Mouse (Mus musculus) effector memory CD4-positive, alpha-beta T cell, adult 7 months (primary cell): Measurements from ENCODE around the gene Baiap3. TPM values are rescaled to one million over a fixed set of nuclear protein-coding genes. Genes with fewer than 3 reads are reported as not detected.

ENCODE experiments used
- polyA plus RNA-seq: library from polyadenylated mRNA; unstranded; fragments of 100-300 nt; shearing (Covaris generic); gene quantifications from one replicate; pipeline ENCODE4 v1.2.1, GENCODE M21; 2017

The Baiap3 gene
- 230 TPM for polyA plus RNA-seq

GRCm38 (mm10) chr17:25256140-25256754 is at the start of gene Baiap3:
Gene Baiap3 (minus strand): TSS chr17:25256364.

DNA sequence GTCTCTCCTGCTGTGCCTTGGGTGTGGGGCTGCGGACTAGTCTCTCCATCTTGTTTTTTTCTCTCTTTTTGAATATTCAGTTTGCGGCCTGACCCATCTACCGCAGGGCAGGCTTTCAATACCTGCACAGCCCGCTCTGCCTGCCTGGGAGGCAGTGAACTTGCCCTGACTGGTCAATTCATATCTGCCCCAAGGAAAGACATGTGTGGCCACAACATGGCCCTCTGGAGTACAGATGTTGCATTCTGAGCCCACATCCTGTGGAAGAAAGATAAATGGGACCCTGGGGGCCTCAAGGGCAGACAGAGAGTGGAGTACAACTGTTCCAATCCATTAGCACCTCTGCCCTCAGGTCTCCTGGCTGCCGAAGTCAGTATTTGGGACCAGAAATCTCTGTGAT is 41.9 kb upstream of the Baiap3 start, which contains the start of gene Prss34:
Gene Prss34 (plus strand): TSS at position 301 of the 400 bp plus-strand sequence.

DNA sequence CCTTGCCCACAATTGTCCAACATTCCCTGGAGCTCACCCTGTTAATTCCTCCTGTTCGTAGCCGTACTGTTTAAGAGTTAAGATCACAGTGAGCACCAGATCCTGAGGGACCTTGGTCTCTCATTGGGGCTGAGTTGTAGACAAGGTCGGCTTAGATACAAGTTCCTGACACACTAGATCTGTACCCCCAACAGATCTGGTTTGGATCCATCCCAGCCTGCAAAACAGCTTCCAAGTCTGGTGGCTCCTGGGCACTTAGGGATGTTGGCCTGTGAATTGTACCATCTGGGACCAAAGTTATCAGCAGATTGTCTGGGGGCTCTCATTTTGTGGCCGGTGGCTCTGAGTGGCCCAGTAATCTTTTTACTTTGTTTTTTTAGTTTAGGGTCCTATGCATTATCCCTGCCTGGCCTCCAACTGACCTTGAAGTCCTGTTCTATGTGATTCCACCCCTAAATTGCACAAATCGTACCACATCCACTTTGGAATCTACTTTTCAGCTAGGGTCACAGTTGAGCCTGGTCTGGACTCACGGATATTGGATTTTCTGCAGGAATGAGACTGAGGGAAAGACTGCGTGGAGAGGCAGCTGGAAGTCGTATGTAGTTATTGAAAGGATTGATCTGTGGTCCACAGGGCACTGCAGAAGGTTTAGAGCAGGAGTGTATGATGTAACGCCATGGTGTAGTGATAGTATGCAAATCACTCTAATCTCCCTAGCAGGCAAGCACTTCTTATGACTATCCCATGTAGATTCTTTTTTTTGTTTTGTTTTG is 18.6 kb upstream of the Baiap3 start, which contains the start of gene Ube2i:
Gene Ube2i (minus strand): TSS at position 52 of the 776 bp plus-strand sequence.

DNA sequence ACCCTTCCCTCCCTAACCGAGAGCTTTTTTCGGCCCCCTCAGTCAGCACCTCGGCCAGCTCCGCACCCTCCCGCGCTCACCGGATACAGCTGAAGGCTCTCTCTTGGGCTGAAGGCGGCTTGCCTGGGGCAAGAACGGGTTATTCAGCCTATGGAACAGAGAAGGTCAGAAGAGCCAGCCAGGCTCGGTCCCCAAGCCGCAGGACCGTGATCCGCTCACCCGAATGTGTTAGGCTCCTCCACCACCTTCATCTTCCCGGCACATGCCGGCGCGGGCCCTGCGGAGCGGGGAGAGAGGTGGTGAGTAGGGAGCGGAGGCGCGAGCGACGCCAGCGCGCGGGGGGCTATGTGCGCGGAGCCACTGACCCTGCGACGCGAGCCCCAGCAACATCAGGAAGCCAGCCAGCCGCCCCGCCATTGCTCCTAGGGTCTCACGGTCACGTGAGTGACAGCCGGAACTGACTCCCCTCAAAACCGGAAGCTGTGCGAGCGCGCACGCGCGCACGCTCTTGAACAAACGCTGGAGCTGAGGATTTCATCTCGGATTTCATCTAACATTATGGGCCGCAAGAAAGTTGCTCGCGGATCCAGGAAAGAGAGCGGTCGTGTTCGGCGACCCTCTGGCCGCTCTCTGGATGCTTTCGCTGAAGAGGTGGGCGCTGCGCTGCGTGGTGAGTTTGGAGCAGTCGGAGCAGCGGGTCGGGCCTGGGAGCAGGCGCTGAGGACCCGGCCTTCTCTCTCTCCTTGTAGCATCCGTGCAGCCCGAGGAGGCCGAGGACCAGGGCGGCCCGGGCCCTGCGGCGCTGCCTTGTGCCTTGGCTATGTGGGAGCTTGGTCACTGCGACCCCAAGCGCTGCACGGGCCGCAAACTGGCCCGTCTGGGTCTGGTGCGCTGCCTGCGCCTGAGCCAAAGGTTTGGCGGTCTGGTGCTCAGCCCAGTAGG is 16.2 kb downstream of the Baiap3 start, which contains the start of the genes Gnptg and Tsr3:
Gene Gnptg (minus strand): TSS at position 430 of the 942 bp plus-strand sequence.
Gene Tsr3 (plus strand): TSS at position 476 of the 942 bp plus-strand sequence.

Other genes with a start within 250 kb of the Baiap3 start
- gene Cramp1l, start 240.6 kb downstream of the Baiap3 start, polyA plus RNA-seq: 10.3 TPM
- gene Ift140, start 240.3 kb downstream of the Baiap3 start, polyA plus RNA-seq: 15.0 TPM
- 0.29 TPM for gene Tmem204, start 172.8 kb downstream of the Baiap3 start, polyA plus RNA-seq
- gene Telo2, start 140.4 kb downstream of the Baiap3 start, polyA plus RNA-seq: 10.5 TPM
- 0.71 TPM for gene Ptx4, start 135.6 kb downstream of the Baiap3 start, polyA plus RNA-seq
- gene Clcn7, start 123.0 kb downstream of the Baiap3 start, polyA plus RNA-seq: 23.9 TPM
- gene Ccdc154, start 93.9 kb downstream of the Baiap3 start, polyA plus RNA-seq: 0.26 TPM
- gene Gm38655, start 80.9 kb downstream of the Baiap3 start, polyA plus RNA-seq: not detected
- 13.8 TPM for gene BC003965, start 71.8 kb downstream of the Baiap3 start, polyA plus RNA-seq
- gene Unkl, start 68.0 kb downstream of the Baiap3 start, polyA plus RNA-seq: 47.9 TPM
- 155 TPM for gene Gnptg, start 16.2 kb downstream of the Baiap3 start, polyA plus RNA-seq
- 41.2 TPM for gene Tsr3, start 16.2 kb downstream of the Baiap3 start, polyA plus RNA-seq
- 654 TPM for gene Ube2i, start 18.3 kb upstream of the Baiap3 start, polyA plus RNA-seq
- gene Prss34, start 42.0 kb upstream of the Baiap3 start, polyA plus RNA-seq: 0.94 TPM
- gene Prss28, start 52.3 kb upstream of the Baiap3 start, polyA plus RNA-seq: not detected
- gene Prss29, start 62.3 kb upstream of the Baiap3 start, polyA plus RNA-seq: not detected
- gene Tpsab1, start 89.2 kb upstream of the Baiap3 start, polyA plus RNA-seq: 0.63 TPM
- gene Tpsb2, start 109.9 kb upstream of the Baiap3 start, polyA plus RNA-seq: not detected
- gene Tpsg1, start 112.9 kb upstream of the Baiap3 start, polyA plus RNA-seq: not detected
- not detected for gene Cacna1h, start 177.4 kb upstream of the Baiap3 start, polyA plus RNA-seq
- not detected for gene Tekt4, start 198.3 kb upstream of the Baiap3 start, polyA plus RNA-seq
- not detected for gene Sstr5, start 240.9 kb upstream of the Baiap3 start, polyA plus RNA-seq